Mouse (Mus musculus) testis, postnatal 14 days (tissue): ENCODE data around the gene Magea5.
"Not testable (repeated sequence)": the region's sequence is repeated elsewhere in the genome, so short reads cannot be mapped to it uniquely, and the experiment has no call there.

Source experiments
- DNase-seq: peaks from one replicate; pipeline ENCODE4 v3.0.0; 2021; ENCODE audit warnings: low spot score

Gene Magea5

GRCm38 (mm10) chrX:155063045-155063444 is at the start of gene Magea5:
Gene Magea5 (minus strand): TSS chrX:155063145.
- DNase-seq = peak; percentile 19

- DNase-seq = no peak
These were observed 35.1 kb upstream of the Magea5 start for GRCm38 (mm10) chrX:155098024-155098423.

GRCm38 (mm10) chrX:155093566-155093965 is 30.6 kb upstream of the Magea5 start, which contains the start of gene Magea2:
Gene Magea2 (minus strand): TSS chrX:155093666.
- not testable (repeated sequence) for DNase-seq

- not testable (repeated sequence) for DNase-seq
These were observed 26.7 kb upstream of the Magea5 start, which contains the start of gene Magea1 for GRCm38 (mm10) chrX:155089693-155090092. Gene Magea1 (minus strand): TSS chrX:155089793.
